Mouse (Mus musculus): ENCODE results near the gene Tnfsf13.
A peak's percentile ranks its signal among the peaks of the same experiment; 100 is the strongest.

GRCm38 (mm10) chr11:69662213-69662966 lies 23.2 kb downstream of the Tnfsf13 start, which contains the start of gene Mpdu1:
- peak; percentile 92 for TF ChIP-seq POLR2A (IDR thresholded peaks at IDR 0.05; ENCODE audit: borderline replicate concordance, control insufficient read depth, low read depth, low read length)
- peak; percentile 37; the same call in 1 of the 2 replicates for TF ChIP-seq CTCF (IDR thresholded peaks at IDR 0.05; ENCODE audit: control insufficient read depth, insufficient read depth, low read length)

Data from bone marrow, adult 2 months (tissue).